Mouse (Mus musculus) effector memory CD4-positive, alpha-beta T cell, adult 5 months (primary cell): ENCODE measurements around the gene Impad1. TPM values are rescaled to one million over a fixed set of nuclear protein-coding genes. Genes with fewer than 3 reads are reported as not detected.

Experiments used
- polyA plus RNA-seq: library from polyadenylated mRNA; unstranded; fragments of 100-300 nt; shearing (Covaris generic); gene quantifications from one replicate; pipeline ENCODE4 v1.2.1, GENCODE M21; 2017

The Impad1 gene
- polyA plus RNA-seq = 14.1 TPM

DNA sequence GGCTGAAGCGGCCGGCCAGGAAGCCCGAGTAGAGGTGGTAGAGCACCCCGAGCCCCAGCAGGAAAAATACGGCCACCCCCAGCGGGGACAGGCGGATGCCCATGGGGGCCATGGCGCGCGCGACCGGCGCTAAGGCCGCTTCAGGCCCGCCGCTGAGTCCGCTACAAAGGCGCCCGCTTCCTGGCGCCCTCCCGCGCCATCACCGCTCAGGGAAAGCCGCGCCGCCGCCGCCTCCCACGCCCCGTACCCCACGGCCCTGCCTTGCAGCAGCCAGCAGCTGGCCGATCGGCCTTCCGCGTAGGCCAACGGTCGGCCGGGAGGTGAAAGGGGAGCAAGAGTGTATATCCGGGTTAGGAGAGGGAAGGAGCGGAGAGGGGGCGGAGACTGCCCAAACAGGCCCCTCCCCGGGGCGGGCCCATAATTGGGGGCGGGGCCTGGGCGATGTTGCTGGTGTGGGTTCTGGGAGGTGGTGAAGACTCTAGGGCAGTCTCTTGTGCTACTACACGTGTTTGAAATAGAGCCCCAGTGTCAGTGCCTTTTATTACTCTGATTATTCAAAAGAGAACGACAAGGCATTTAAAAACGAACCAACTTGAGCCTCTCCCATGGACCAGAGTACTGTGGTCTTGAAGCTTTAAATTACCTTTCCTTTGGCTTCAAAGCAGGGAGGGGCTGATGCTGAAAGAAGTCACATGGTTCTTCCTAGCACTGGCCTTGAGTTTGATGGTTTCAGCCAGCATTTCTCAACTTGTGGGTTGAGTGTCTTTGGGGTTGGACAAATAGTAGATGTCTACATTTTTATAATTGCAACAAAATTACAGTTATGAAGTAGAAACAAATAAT, at the start of gene Impad1:
Impad1 (minus strand) TSS at position 364 of the 843 bp plus-strand sequence.

